Mouse (Mus musculus) liver, embryonic 16.5 days (tissue): ENCODE results near the gene Nin. TPM values are rescaled to one million over a fixed set of nuclear protein-coding genes. Genes with fewer than 3 reads are reported as not detected.

Source experiments
- ATAC-seq: fragments of 200-750 bp; cut with Nextera tagmentation; 2 replicates; pipeline ENCODE4 v1.8.0; 2017; ENCODE audit warnings: low read depth, mild to moderate bottlenecking, moderate number of reproducible peaks, moderate library complexity
- H3K27ac ChIP-seq: fragments of 300-500 bp; sonication (generic); 2 replicates; pipeline ENCODE4 v1.5.1; 2014; ENCODE audit warnings: mild to moderate bottlenecking, low read length
- H3K27me3 ChIP-seq: fragments of 300-500 bp; sonication (generic); 2 replicates; pipeline ENCODE4 v1.6.1; 2014; ENCODE audit warnings: low read depth, low read length, mixed read lengths; ENCODE audit not compliant: control insufficient read depth, insufficient read depth
- H3K36me3 ChIP-seq: fragments of 300-500 bp; sonication (generic); 2 replicates; pipeline ENCODE4 v1.6.1; 2014; ENCODE audit warnings: mild to moderate bottlenecking; ENCODE audit not compliant: control insufficient read depth, insufficient read depth
- H3K4me1 ChIP-seq: fragments of 300-500 bp; sonication (generic); 2 replicates; pipeline ENCODE4 v1.6.1; 2014; ENCODE audit warnings: low read depth, low read length, mixed read lengths; ENCODE audit not compliant: control insufficient read depth
- H3K4me2 ChIP-seq: fragments of 300-500 bp; sonication (generic); 2 replicates; pipeline ENCODE4 v1.6.1; 2014; ENCODE audit warnings: low read depth, low read length, mixed read lengths
- H3K4me3 ChIP-seq: fragments of 300-500 bp; sonication (generic); 2 replicates; pipeline ENCODE4 v1.5.1; 2014; ENCODE audit warnings: low read depth, mild to moderate bottlenecking, low read length
- H3K9ac ChIP-seq: fragments of 300-500 bp; sonication (generic); 2 replicates; pipeline ENCODE4 v1.6.1; 2014; ENCODE audit warnings: low read depth, low read length
- H3K9me3 ChIP-seq: fragments of 300-500 bp; sonication (generic); replicated peaks from 2 replicates; pipeline ENCODE4 v1.6.1; 2016; ENCODE audit warnings: low read length; ENCODE audit not compliant: control insufficient read depth
- WGBS: fragments of 180-500 bp; shearing (Covaris S2); extraction: QIAGEN DNeasy Blood & Tissue Kit; methylation state at CpG from one replicate; pipeline ENCODE4 v1.1.7; 2014; ENCODE audit not compliant: insufficient replicate concordance; 5-methylcytosine and 5-hydroxymethylcytosine counted together
- polyA plus RNA-seq: library from polyadenylated mRNA; unstranded; fragments of >200 nt; fragmentation: Nextera tagmentation; extraction: Ambion mirVana; gene quantifications from 2 replicates; pipeline ENCODE4 v1.2.1, GENCODE M21; 2015

Nin gene
- polyA plus RNA-seq, 1 experiment from 2014 or later, result 3.1 TPM

- no peak overlapping the region for H3K4me2 ChIP-seq
- no peaks in the 10 kb centered on the region for H3K9me3 ChIP-seq
- no peak for ATAC-seq
- 71% methylated on average over 3 of the region's 3 CpGs for whole genome bisulfite sequencing
- no peaks in the 10 kb centered on the region; the same call in 1 of the 2 replicates for H3K4me1 ChIP-seq
- H3K27ac ChIP-seq, result no peak overlapping the region
- no peak overlapping the region for H3K9ac ChIP-seq
- H3K36me3 ChIP-seq, result no peaks in the 10 kb centered on the region
- no peaks in the 10 kb centered on the region for H3K27me3 ChIP-seq
- no peak overlapping the region for H3K4me3 ChIP-seq
These were observed 30.5 kb downstream of the Nin start for GRCm38 (mm10) chr12:70082935-70083532.

DNA sequence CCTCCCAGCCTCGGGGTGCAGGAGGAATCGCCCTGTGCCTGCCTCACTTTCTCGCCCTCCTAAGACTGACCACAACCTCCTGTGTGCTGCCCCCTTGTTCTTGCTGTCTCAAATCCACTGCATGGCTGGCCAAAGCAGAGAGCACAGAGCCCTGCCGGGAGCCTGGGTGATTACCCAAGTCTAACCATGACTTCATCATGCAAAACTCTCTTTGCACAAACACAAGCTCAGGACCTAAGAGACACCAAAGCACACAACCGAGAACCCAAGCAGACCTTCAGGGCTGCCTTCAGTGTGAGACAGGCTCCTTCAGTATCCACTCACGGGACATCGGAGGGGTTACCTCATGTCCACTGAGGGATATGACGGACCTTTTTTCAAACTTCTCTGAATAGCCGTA lies 31.0 kb downstream of the Nin start:
- H3K4me1 ChIP-seq, result no peaks in the 10 kb centered on the region; the same call in 1 of the 2 replicates
- H3K36me3 ChIP-seq, result no peaks in the 10 kb centered on the region
- H3K4me3 ChIP-seq, result no peak overlapping the region
- no peaks in the 10 kb centered on the region for H3K27me3 ChIP-seq
- WGBS, result 69% methylated on average over 9 of the region's 9 CpGs
- H3K4me2 ChIP-seq, result no peak overlapping the region
- no peak for ATAC-seq
- no peak overlapping the region for H3K9ac ChIP-seq
- H3K9me3 ChIP-seq, result no peaks in the 10 kb centered on the region
- no peak overlapping the region for H3K27ac ChIP-seq

DNA sequence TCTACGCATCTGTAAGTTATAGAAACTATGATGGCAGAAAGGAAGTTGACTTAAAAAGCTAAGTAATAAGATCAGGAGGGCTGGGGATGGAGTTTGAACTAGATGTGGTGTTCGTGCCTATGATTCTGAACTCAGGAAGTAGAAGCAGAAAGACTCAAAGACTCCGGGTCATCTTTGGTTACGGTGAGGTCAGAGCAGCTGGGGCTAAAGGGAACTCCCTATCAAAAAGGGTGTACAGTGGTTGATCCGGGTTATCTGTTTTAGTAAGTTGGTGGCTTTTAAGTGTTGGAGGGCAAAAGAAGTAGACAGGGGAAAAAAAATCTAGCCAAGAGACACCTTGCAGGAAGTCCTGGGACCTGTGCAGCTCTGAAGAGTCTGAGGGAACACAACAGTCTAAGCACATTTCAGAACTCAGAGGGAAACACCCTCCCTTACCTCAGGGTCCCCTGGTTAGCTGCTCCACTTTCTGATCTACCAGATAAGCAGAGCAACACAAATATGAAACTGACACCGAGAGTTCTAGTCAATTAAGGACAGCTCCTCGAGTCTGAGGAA lies 35.0 kb downstream of the Nin start:
- Histone ChIP-seq H3K4me3 (no peak overlapping the region), H3K27ac (no peak overlapping the region)
- no peak for ATAC-seq

GRCm38 (mm10) chr12:70076493-70076892 lies 37.0 kb downstream of the Nin start:
- no peaks in the 10 kb centered on the region for H3K4me1 ChIP-seq
- no peak for ATAC-seq
- H3K27me3 ChIP-seq, result no peaks in the 10 kb centered on the region
- WGBS, result 82% methylated on average over 11 of the region's 11 CpGs
- no peak overlapping the region for H3K27ac ChIP-seq
- H3K4me2 ChIP-seq, result no peak overlapping the region
- no peak overlapping the region for H3K9ac ChIP-seq
- no peaks in the 10 kb centered on the region for H3K36me3 ChIP-seq
- no peaks in the 10 kb centered on the region for H3K9me3 ChIP-seq
- no peak overlapping the region for H3K4me3 ChIP-seq

More for the DNA sequence above, 35.0 kb downstream of the Nin start:
- H3K4me2 ChIP-seq, result no peak overlapping the region
- no peaks in the 10 kb centered on the region; the same call in 1 of the 2 replicates for H3K4me1 ChIP-seq
- no peaks in the 10 kb centered on the region for H3K9me3 ChIP-seq
- H3K27me3 ChIP-seq, result no peaks in the 10 kb centered on the region
- H3K36me3 ChIP-seq, result no peaks in the 10 kb centered on the region
- no peak overlapping the region for H3K9ac ChIP-seq
- WGBS, result 45% methylated on average over 7 of the region's 7 CpGs

DNA sequence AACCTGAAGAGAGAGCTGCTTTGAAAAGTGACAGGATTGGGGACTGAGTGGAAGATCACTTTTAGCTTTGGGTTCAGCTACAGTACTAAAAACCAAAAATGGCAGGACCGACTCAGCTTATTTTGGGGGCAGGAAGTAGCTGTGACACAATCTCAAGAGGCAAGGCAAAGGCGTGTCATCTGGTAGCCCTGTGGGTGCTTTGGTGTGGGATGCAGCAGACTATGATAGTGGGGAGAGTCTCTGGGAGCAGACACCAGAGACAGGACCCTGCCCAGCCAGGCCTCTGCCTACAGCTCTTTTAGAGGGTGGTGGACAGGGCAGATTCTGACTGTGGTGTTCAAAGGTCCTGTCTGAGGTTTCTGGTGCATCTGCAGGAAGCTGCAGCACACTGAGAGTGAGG lies 38.5 kb downstream of the Nin start:
- 36% methylated on average over 2 of the region's 2 CpGs for WGBS
- H3K27ac ChIP-seq, result no peak overlapping the region
- no peak overlapping the region for H3K4me3 ChIP-seq
- H3K27me3 ChIP-seq, result no peaks in the 10 kb centered on the region
- no peak overlapping the region for H3K9ac ChIP-seq
- no peak for ATAC-seq
- H3K36me3 ChIP-seq, result no peaks in the 10 kb centered on the region
- no peak overlapping the region for H3K4me2 ChIP-seq
- H3K4me1 ChIP-seq, result no peaks in the 10 kb centered on the region
- no peaks in the 10 kb centered on the region for H3K9me3 ChIP-seq

DNA sequence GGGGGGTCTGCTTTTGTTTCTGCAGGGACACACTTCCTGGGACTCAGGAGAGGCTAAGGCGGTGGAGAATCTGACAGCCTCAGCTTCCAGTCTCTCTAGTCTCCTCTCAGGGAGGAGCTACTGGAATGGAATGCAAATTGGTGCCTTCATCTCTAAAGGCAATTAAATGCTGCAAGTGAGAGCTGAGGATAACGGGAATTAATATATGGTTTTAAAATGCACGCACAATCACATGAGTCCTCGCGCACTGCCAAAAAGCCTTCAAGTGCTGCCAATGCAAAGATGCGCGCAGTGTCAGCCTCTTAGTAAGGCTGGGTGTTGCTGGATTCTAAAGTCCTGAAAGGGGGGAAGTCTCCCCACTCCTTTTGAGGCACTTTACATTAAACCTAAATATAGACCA lies 42.6 kb downstream of the Nin start:
- no peak for ATAC-seq
- Histone ChIP-seq H3K4me2 (no peak overlapping the region), H3K27me3 (no peaks in the 10 kb centered on the region), H3K9me3 (no peaks in the 10 kb centered on the region), H3K4me3 (no peak overlapping the region), H3K9ac (no peak overlapping the region), H3K36me3 (no peaks in the 10 kb centered on the region), H3K4me1 (no peaks in the 10 kb centered on the region), H3K27ac (no peak overlapping the region)
- 86% methylated on average over 7 of the region's 7 CpGs for WGBS

DNA sequence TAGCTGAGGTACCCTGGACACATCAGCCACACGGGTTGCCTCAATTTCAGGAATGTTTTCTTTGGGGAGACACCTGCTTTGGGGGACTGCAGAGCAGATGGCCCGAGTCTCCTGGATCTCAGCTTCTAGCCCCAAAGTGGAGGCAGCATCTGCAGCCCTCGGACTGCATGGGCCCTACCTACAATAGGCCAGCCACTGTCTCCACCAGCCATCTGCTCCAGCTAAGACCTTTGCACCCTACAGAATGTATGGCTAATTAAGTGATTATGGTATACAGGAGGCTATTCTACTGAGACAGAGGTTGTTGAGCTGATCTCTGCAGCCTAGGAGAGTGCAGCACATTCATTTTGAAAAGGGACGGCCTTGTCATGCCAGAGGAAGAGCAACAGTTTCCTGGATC lies 43.2 kb downstream of the Nin start:
- 60% methylated on average over 4 of the region's 4 CpGs for WGBS
- Histone ChIP-seq H3K4me3 (no peak overlapping the region), H3K9ac (no peak overlapping the region), H3K36me3 (no peaks in the 10 kb centered on the region), H3K4me1 (no peaks in the 10 kb centered on the region), H3K9me3 (no peaks in the 10 kb centered on the region), H3K4me2 (no peak overlapping the region), H3K27ac (no peak overlapping the region), H3K27me3 (no peaks in the 10 kb centered on the region)
- ATAC-seq, result no peak

GRCm38 (mm10) chr12:70068647-70069257 lies 44.8 kb downstream of the Nin start:
- no peak for ATAC-seq
- WGBS, result 59% methylated on average over 6 of the region's 6 CpGs
- Histone ChIP-seq H3K4me3 (no peak overlapping the region), H3K9me3 (no peaks in the 10 kb centered on the region), H3K27me3 (no peaks in the 10 kb centered on the region), H3K27ac (no peak overlapping the region), H3K4me2 (no peak overlapping the region), H3K4me1 (no peaks in the 10 kb centered on the region), H3K36me3 (no peaks in the 10 kb centered on the region), H3K9ac (no peak overlapping the region)

DNA sequence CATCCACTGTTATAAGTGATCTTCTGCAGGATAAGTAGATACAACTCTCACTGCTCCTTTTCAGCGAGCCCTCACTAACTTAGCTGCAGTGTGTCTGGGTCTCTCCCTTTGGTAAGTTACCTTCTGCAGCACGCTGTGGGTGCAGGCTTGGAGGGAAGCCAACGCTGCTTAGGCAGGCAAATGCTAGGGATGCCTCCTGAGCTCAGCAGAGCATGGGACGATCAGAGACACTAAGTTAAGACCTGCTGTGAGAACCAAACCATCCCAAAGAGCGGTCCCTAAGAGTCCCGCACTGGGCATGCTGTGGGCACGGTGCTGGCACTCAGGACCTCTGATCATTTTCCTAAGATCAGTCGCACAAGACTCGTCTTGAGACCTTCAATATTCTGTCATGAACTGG lies 45.7 kb downstream of the Nin start:
- WGBS, result 74% methylated on average over 9 of the region's 9 CpGs
- Histone ChIP-seq H3K36me3 (no peaks in the 10 kb centered on the region), H3K4me3 (no peak overlapping the region)

More for the DNA sequence above, 45.7 kb downstream of the Nin start:
- Histone ChIP-seq H3K9me3 (no peaks in the 10 kb centered on the region), H3K4me1 (no peaks in the 10 kb centered on the region), H3K27me3 (no peaks in the 10 kb centered on the region), H3K27ac (no peak overlapping the region), H3K9ac (no peak overlapping the region), H3K4me2 (no peak overlapping the region)
- ATAC-seq, result no peak
